Mouse (Mus musculus): ENCODE results near the gene Zmynd12.

The Zmynd12 gene

DNA sequence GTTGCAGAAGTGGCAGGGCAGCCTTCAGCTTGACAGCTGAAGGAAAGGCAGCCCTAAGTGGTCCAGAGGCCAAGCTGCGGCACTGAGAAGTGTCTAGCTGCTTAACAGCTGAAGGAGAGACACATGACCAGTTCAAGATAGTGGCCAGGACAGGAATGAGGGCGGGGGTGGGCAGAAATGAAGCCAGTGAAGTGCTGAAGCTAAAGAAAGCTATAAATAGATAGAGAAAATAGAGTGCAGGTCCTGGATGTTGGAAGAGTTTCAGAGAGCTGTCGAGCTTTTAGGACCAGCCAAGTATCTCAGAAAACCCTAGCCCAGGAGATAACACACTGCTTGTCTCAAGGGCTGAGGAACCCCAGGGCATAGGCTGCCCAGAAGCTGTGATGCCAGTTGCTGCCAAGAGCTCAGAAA, 90.1 kb downstream of the Zmynd12 start:
- DNase-seq (ENCODE audit: low read depth in 1 of 2, low spot score in 2 of 2): no peak

Measured in monocyte, adult 2 months (primary cell).